Mouse (Mus musculus): ENCODE results near the gene Uaca.

DNA sequence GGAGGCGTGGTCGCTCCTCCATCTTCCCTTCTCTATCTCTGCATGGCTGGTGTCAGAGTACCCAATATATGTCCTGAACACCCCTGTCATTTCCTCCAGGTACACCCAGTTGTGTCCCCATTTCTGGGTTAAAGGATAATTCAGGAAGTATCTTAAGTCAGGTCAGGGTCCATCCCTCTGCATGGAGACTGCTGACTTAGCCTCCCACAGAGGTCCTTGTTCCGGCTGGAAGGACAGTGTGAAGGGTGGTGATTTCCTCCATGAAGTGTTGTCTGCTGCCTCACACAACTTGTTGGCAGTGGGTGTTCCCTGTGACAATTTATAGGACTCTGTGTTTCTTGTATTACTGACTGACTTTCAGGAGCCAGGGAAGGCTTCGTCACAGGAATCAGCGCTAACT lies 23.2 kb downstream of the Uaca start:
- TF ChIP-seq CTCF (IDR thresholded peaks at IDR 0.05; ENCODE audit: extremely low read depth, insufficient read depth, insufficient read length, insufficient replicate concordance) (no peak), POLR2A (IDR thresholded peaks at IDR 0.05; ENCODE audit: low read depth, low read length) (no peak)
